Mouse (Mus musculus) CD4-positive naive resting alpha-beta T cell, adult 76 days (primary cell): Measurements from ENCODE around the gene 4930412O13Rik. TPM values are rescaled to one million over a fixed set of nuclear protein-coding genes. Genes with fewer than 3 reads are reported as not detected.

ENCODE experiments used
- total RNA-seq: library from RNA; stranded (reverse); gene quantifications from one replicate; pipeline ENCODE4 v1.2.4, GENCODE M21; 2023

The 4930412O13Rik gene
- not detected for total RNA-seq

GRCm38 (mm10) chr2:9881051-9881591 is at the start of gene 4930412O13Rik:
TSS of gene 4930412O13Rik (plus strand) at chr2:9881252.

GRCm38 (mm10) chr2:9888913-9889650 is 8.0 kb downstream of the 4930412O13Rik start, which contains the start of gene 9230102O04Rik:
TSS of gene 9230102O04Rik (minus strand) at chr2:9889540.

GRCm38 (mm10) chr2:9889651-9890183 is 8.7 kb downstream of the 4930412O13Rik start, which contains the start of gene Gata3:
TSS of gene Gata3 (minus strand) at chr2:9890034.

Other genes starting within 250 kb of the 4930412O13Rik start
- gene 9230102O04Rik, start 8.3 kb downstream of the 4930412O13Rik start, total RNA-seq, result not detected
- 79.4 TPM for gene Gata3, start 8.8 kb downstream of the 4930412O13Rik start, total RNA-seq
- gene Taf3, start 167.3 kb downstream of the 4930412O13Rik start, total RNA-seq, result 29.9 TPM
- 118 TPM for gene Atp5c1, start 199.3 kb downstream of the 4930412O13Rik start, total RNA-seq
- gene Kin, start 199.3 kb downstream of the 4930412O13Rik start, total RNA-seq, result 20.0 TPM